Mouse (Mus musculus) heart, adult 10 weeks (tissue): ENCODE results near the gene Vmn1r194. TPM values are rescaled to one million over a fixed set of nuclear protein-coding genes. Genes with fewer than 3 reads are reported as not detected.

Experiments used
- polyA plus RNA-seq: library from polyadenylated mRNA; stranded (reverse); fragments of 350-450 nt; fragmentation: Illumina TruSeq; extraction: RNeasy Lipid Tissue Mini Kit (QIAGEN cat#74804); gene quantifications from one replicate; pipeline ENCODE4 v1.2.3, GENCODE M21; 2014; ENCODE audit warnings: low read depth, low replicate concordance

The Vmn1r194 gene
- polyA plus RNA-seq = not detected

DNA sequence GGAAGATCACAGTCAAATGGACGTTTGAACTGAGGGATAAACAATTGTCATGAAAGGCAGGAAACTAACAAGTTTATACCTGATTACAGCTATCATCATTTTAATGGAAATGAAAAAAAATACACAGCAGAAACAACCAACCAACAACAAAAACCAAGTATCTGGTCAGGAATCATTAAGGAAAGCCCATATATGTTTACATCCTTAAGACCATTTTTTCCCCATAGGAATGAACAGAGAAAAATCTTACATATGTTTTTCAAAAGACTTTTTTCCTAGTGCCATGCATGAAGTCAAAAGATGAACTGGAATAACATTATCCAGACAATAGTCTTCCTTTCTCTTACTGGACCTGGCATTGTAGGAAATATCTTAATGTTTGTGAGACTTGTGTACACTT, at the start of gene Vmn1r194:
Gene Vmn1r194 (plus strand): TSS at position 301 of the 400 bp plus-strand sequence.

DNA sequence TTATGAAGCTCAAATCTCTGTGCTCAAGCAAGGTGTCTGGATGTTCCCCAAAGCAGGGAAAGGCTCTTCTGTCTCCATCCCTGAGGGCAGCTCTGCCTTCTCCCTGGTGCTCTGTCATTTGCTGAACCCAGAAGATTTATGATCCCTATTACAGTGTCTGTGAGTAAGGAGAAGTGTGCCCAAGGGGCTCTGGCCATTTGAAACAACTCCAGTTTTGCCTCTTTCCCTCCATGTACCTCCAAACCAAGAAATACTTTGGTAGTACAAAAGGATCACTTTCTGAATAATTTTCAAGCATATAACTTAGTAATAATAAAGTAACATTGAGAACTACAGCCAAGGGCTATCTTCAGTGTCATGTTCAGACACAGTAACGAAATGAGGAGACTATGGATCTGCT, 21.0 kb upstream of the Vmn1r194 start, which contains the start of gene Vmn1r193:
Gene Vmn1r193 (minus strand): TSS at position 101 of the 400 bp plus-strand sequence.

DNA sequence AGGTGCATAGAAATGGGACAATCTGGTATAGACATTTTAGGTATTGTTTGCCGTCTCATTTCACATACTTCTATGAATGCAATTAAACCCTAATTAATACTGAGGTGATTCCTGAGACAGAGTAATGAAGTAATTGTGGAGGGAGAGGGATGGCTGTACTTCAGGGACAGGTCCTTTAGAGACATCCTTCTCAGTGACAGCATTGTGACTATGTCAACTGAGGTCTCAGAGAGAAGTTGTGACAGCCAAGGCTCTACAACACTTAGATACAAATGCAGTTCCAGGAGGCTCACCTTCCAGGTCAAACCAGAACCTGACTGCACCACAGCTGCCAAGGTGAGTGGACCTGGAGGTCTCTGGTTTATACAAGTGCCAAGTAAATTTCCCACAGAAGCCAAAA, 26.2 kb downstream of the Vmn1r194 start, which contains the start of gene Vmn1r195:
Gene Vmn1r195 (plus strand): TSS at position 301 of the 400 bp plus-strand sequence.

DNA sequence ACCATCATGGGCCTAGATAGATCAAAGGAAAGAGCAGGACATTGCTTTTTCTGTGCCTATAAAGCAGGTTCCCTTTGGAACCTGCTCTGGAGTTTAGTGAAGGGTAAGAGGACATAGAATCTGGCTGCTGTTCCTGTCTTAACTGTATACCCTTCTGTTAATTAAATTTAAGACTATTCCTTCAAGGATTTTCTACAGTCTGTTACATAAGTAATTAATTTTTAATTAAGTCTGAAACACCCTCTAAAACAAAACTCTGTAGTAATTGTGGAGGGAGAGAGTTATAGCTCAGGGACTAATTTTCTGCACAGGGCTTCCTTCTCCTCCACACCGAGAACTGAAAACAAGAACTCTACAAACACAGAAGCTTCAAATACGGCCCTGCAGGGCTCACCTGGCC, 45.6 kb downstream of the Vmn1r194 start, which contains the start of gene Vmn1r196:
Gene Vmn1r196 (plus strand): TSS at position 301 of the 400 bp plus-strand sequence.

Other genes starting within 250 kb of the Vmn1r194 start
- not detected for gene Prss16, start 234.5 kb upstream of the Vmn1r194 start, polyA plus RNA-seq
- gene Hist1h2ah, start 208.6 kb upstream of the Vmn1r194 start, polyA plus RNA-seq = not detected
- gene Hist1h2bk, start 208.3 kb upstream of the Vmn1r194 start, polyA plus RNA-seq = not detected
- 6.0 TPM for gene Hist1h4i, start 202.9 kb upstream of the Vmn1r194 start, polyA plus RNA-seq
- gene Hist1h2ag, start 201.3 kb upstream of the Vmn1r194 start, polyA plus RNA-seq = not detected
- gene Hist1h2bj, start 201.0 kb upstream of the Vmn1r194 start, polyA plus RNA-seq = not detected
- gene Vmn1r188, start 159.8 kb upstream of the Vmn1r194 start, polyA plus RNA-seq = not detected
- gene Vmn1r189, start 138.4 kb upstream of the Vmn1r194 start, polyA plus RNA-seq = not detected
- gene Vmn1r191, start 60.2 kb upstream of the Vmn1r194 start, polyA plus RNA-seq = not detected
- not detected for gene Vmn1r192, start 53.1 kb upstream of the Vmn1r194 start, polyA plus RNA-seq
- not detected for gene Vmn1r193, start 21.1 kb upstream of the Vmn1r194 start, polyA plus RNA-seq
- gene Vmn1r195, start 26.3 kb downstream of the Vmn1r194 start, polyA plus RNA-seq = not detected
- not detected for gene Vmn1r196, start 45.7 kb downstream of the Vmn1r194 start, polyA plus RNA-seq
- not detected for gene Vmn1r197, start 80.4 kb downstream of the Vmn1r194 start, polyA plus RNA-seq
- gene Vmn1r198, start 106.1 kb downstream of the Vmn1r194 start, polyA plus RNA-seq = not detected
- gene Vmn1r199, start 135.6 kb downstream of the Vmn1r194 start, polyA plus RNA-seq = not detected
- gene Vmn1r200, start 146.2 kb downstream of the Vmn1r194 start, polyA plus RNA-seq = not detected
- gene Vmn1r201, start 227.7 kb downstream of the Vmn1r194 start, polyA plus RNA-seq = not detected